Mouse (Mus musculus): ENCODE results near the gene Fibp. TPM values are rescaled to one million over a fixed set of nuclear protein-coding genes. Genes with fewer than 3 reads are reported as not detected.
A peak's percentile ranks its signal among the peaks of the same experiment; 100 is the strongest.

The Fibp gene
- polyA plus RNA-seq, 1 experiment from 2014 or later: 108 TPM

DNA sequence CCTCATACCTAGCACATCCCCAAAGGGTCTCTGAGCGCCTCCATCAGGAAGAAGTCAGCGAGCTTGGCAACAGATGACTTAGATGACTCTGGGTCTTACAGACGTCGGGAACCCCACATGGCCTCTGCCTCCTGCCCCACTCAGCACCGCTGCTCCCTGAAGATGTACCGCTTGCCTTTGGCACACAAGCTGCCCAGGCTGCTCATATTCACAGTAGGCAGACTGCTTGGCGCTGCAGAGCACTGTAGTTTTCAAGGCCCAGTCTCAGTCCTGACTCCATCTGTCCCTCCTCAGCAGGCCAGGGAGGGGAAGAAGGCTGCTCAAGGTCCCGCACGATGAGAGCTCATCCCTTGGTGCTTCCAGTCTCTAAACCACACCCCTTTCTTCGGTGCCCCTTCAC, 38.1 kb upstream of the Fibp start:
- Histone ChIP-seq H3K27me3 (ENCODE audit: control insufficient read depth, insufficient read depth, low read length) (no peaks in the 10 kb centered on the region), H3K9ac (ENCODE audit: low read length) (no peak overlapping the region), H3K27ac (ENCODE audit: low read length) (no peak overlapping the region), H3K9me3 (replicated peaks; ENCODE audit: control insufficient read depth, low read length) (no peaks in the 10 kb centered on the region), H3K4me2 (ENCODE audit: low read depth, low read length) (no peak overlapping the region), H3K36me3 (ENCODE audit: control insufficient read depth, insufficient read depth) (peaks cover 20% of the 10 kb centered on the region), H3K4me3 (ENCODE audit: low read length) (no peak overlapping the region), H3K4me1 (ENCODE audit: control insufficient read depth, insufficient read depth, low read length) (peaks cover 23% of the 10 kb centered on the region)
- no peak for ATAC-seq (replicated peaks; ENCODE audit: extremely low read depth, insufficient read depth, low FRiP score)
- 84% methylated on average over 10 of the region's 10 CpGs for WGBS

GRCm38 (mm10) chr19:5422895-5423443, 37.4 kb upstream of the Fibp start:
- no peak for ATAC-seq (replicated peaks; ENCODE audit: extremely low read depth, insufficient read depth, low FRiP score)
- Histone ChIP-seq H3K36me3 (ENCODE audit: control insufficient read depth, insufficient read depth) (peaks cover 23% of the 10 kb centered on the region), H3K9me3 (replicated peaks; ENCODE audit: control insufficient read depth, low read length) (no peaks in the 10 kb centered on the region), H3K9ac (ENCODE audit: low read length) (no peak overlapping the region; the same call in 1 of the 2 replicates), H3K27me3 (ENCODE audit: control insufficient read depth, insufficient read depth, low read length) (no peaks in the 10 kb centered on the region), H3K4me1 (ENCODE audit: control insufficient read depth, insufficient read depth, low read length) (peaks cover 23% of the 10 kb centered on the region), H3K27ac (ENCODE audit: low read length) (no peak overlapping the region), H3K4me2 (ENCODE audit: low read depth, low read length) (peak overlapping the region; percentile 81), H3K4me3 (ENCODE audit: low read length) (no peak overlapping the region; the same call in 1 of the 2 replicates)
- WGBS: 83% methylated on average over 9 of the region's 9 CpGs

- ATAC-seq (replicated peaks; ENCODE audit: extremely low read depth, insufficient read depth, low FRiP score): no peak
- H3K9ac ChIP-seq (ENCODE audit: low read length): peak overlapping the region; percentile 88
- peak overlapping the region; percentile 94 for H3K27ac ChIP-seq (ENCODE audit: low read length)
- peak overlapping the region; percentile 81 for H3K4me2 ChIP-seq (ENCODE audit: low read depth, low read length)
- H3K27me3 ChIP-seq (ENCODE audit: control insufficient read depth, insufficient read depth, low read length): no peaks in the 10 kb centered on the region
- H3K4me3 ChIP-seq (ENCODE audit: low read length): peak overlapping the region; percentile 90
- WGBS: 54% methylated on average over 12 of the region's 12 CpGs
- H3K4me1 ChIP-seq (ENCODE audit: control insufficient read depth, insufficient read depth, low read length): peaks cover 23% of the 10 kb centered on the region
- H3K36me3 ChIP-seq (ENCODE audit: control insufficient read depth, insufficient read depth): peaks cover 23% of the 10 kb centered on the region
- H3K9me3 ChIP-seq (replicated peaks; ENCODE audit: control insufficient read depth, low read length): no peaks in the 10 kb centered on the region
Measured at GRCm38 (mm10) chr19:5423561-5423960, 36.9 kb upstream of the Fibp start.

GRCm38 (mm10) chr19:5424092-5424781, 36.2 kb upstream of the Fibp start:
- Histone ChIP-seq H3K9me3 (replicated peaks; ENCODE audit: control insufficient read depth, low read length) (no peaks in the 10 kb centered on the region), H3K4me2 (ENCODE audit: low read depth, low read length) (peak overlapping the region; percentile 81), H3K9ac (ENCODE audit: low read length) (peak overlapping the region; percentile 88), H3K36me3 (ENCODE audit: control insufficient read depth, insufficient read depth) (peaks cover 21% of the 10 kb centered on the region), H3K27me3 (ENCODE audit: control insufficient read depth, insufficient read depth, low read length) (no peaks in the 10 kb centered on the region), H3K27ac (ENCODE audit: low read length) (peak overlapping the region; percentile 94), H3K4me3 (ENCODE audit: low read length) (peak overlapping the region; percentile 90), H3K4me1 (ENCODE audit: control insufficient read depth, insufficient read depth, low read length) (peaks cover 23% of the 10 kb centered on the region)
- ATAC-seq (replicated peaks; ENCODE audit: extremely low read depth, insufficient read depth, low FRiP score): peak; percentile 66
- WGBS: under 1% methylated on average over 40 of the region's 48 CpGs

DNA sequence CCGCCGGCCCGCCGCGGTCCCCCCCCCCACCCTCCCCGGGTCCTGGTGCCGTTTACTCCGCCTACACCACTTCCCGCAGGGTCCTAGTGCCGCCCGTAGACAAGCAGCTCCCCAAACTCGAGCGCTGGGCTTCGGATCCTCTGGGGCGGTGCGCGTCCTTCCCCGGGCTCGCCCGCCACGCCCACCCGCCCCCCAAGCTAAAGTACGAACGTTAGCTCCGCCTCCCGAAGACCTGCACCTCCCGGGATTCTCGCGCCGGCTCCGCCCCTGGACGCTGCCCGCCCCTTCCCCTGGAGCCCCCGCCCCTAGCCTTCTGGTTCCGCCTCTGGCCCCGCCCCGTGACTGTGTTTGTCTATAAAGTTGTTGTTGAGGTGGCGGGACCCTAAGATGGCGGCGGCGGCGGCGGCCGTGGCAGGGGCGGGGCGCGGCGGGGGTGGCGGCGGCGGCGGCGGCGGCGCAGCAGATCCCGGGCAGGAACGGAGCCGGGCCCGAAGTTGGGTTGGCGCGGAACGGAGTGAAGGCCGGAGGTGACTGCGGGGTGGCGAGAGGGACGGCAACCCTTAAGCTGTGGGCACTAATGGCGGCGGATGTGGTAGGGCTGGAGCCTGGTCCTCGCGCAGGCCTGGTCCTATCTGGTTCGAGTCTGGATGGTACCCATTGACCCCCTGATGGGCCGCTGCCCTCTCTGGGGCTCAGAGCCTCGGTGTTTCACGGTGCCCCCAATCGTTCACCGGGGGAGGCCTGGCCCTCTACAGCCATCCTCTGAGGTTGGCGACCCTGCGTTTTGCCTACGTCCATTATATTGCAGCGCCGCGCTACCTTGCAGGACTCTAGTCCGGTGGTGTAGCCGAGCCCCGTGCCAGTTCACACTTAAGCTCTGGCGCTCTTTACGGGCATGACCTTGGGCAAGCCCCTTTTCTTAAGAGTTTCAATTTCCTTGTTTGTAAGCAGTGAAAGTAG, 35.4 kb upstream of the Fibp start, which contains the start of the genes Drap1 and AI837181:
Drap1 (minus strand) TSS at position 198 of the 960 bp plus-strand sequence.
AI837181 (plus strand) TSS at position 363 of the 960 bp plus-strand sequence.
- H3K9ac ChIP-seq (ENCODE audit: low read length): peak within 1 kb of the TSS; percentile 97
- H3K9me3 ChIP-seq (replicated peaks; ENCODE audit: control insufficient read depth, low read length): no peaks in the 10 kb centered on the region
- peak within 1 kb of the TSS; percentile 90 for H3K4me3 ChIP-seq (ENCODE audit: low read length)
- H3K27me3 ChIP-seq (ENCODE audit: control insufficient read depth, insufficient read depth, low read length): no peaks in the 10 kb centered on the region
- peaks cover 18% of the 10 kb centered on the region for H3K36me3 ChIP-seq (ENCODE audit: control insufficient read depth, insufficient read depth)
- ATAC-seq (replicated peaks; ENCODE audit: extremely low read depth, insufficient read depth, low FRiP score): peak; percentile 88
- peak within 1 kb of the TSS; percentile 87 for H3K4me2 ChIP-seq (ENCODE audit: low read depth, low read length)
- under 1% methylated on average over 85 of the region's 87 CpGs for WGBS
- H3K27ac ChIP-seq (ENCODE audit: low read length): peak within 1 kb of the TSS; percentile 94
- peaks cover 25% of the 10 kb centered on the region for H3K4me1 ChIP-seq (ENCODE audit: control insufficient read depth, insufficient read depth, low read length)

- Histone ChIP-seq H3K4me1 (ENCODE audit: control insufficient read depth, insufficient read depth, low read length) (peaks cover 25% of the 10 kb centered on the region), H3K27me3 (ENCODE audit: control insufficient read depth, insufficient read depth, low read length) (no peaks in the 10 kb centered on the region), H3K4me3 (ENCODE audit: low read length) (peak overlapping the region; percentile 90), H3K4me2 (ENCODE audit: low read depth, low read length) (peak overlapping the region; percentile 87), H3K36me3 (ENCODE audit: control insufficient read depth, insufficient read depth) (peaks cover 14% of the 10 kb centered on the region), H3K9ac (ENCODE audit: low read length) (peak overlapping the region; percentile 97), H3K9me3 (replicated peaks; ENCODE audit: control insufficient read depth, low read length) (no peaks in the 10 kb centered on the region), H3K27ac (ENCODE audit: low read length) (peak overlapping the region; percentile 90)
- 85% methylated on average over 18 of the region's 18 CpGs for WGBS
- ATAC-seq (replicated peaks; ENCODE audit: extremely low read depth, insufficient read depth, low FRiP score): no peak
Measured at GRCm38 (mm10) chr19:5425906-5426565, 34.4 kb upstream of the Fibp start.

DNA sequence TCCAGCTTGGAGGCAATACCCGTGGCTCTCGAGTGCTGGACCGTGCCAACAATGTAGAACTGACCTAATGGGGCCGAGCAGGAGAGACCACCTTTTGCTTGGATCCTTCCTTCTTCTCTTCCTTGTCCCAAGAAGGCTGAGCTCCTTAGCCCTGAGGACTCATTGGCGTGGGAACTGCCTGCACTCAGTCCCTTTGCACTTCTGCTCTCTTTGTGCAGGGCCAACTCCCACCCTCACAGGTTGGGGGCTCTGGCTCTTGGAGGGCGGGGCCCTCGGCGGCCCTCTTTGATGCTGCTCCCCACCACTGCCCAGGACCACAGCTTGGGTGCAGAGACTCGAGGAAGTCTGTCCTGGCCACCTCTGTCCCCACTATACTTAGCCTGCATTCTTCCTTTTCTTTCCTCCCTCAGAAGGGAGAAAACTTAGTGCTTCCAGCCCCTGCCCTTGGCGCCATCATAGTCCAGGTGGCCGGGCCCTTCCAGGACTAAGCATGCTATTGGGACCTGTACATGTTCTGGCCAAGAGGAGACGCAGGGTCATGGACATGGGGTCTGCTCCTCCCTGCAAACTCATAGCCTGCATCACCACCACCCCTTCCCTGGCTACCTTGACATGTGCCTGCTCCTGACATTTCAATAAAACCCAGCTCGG, 33.6 kb upstream of the Fibp start:
- H3K4me2 ChIP-seq (ENCODE audit: low read depth, low read length): no peak overlapping the region
- H3K27me3 ChIP-seq (ENCODE audit: control insufficient read depth, insufficient read depth, low read length): no peaks in the 10 kb centered on the region
- H3K9ac ChIP-seq (ENCODE audit: low read length): no peak overlapping the region; the same call in 1 of the 2 replicates
- peaks cover 25% of the 10 kb centered on the region for H3K4me1 ChIP-seq (ENCODE audit: control insufficient read depth, insufficient read depth, low read length)
- H3K4me3 ChIP-seq (ENCODE audit: low read length): no peak overlapping the region
- H3K9me3 ChIP-seq (replicated peaks; ENCODE audit: control insufficient read depth, low read length): no peaks in the 10 kb centered on the region
- WGBS: 86% methylated on average over 13 of the region's 13 CpGs
- no peak for ATAC-seq (replicated peaks; ENCODE audit: extremely low read depth, insufficient read depth, low FRiP score)
- H3K27ac ChIP-seq (ENCODE audit: low read length): no peak overlapping the region
- H3K36me3 ChIP-seq (ENCODE audit: control insufficient read depth, insufficient read depth): peaks cover 12% of the 10 kb centered on the region

DNA sequence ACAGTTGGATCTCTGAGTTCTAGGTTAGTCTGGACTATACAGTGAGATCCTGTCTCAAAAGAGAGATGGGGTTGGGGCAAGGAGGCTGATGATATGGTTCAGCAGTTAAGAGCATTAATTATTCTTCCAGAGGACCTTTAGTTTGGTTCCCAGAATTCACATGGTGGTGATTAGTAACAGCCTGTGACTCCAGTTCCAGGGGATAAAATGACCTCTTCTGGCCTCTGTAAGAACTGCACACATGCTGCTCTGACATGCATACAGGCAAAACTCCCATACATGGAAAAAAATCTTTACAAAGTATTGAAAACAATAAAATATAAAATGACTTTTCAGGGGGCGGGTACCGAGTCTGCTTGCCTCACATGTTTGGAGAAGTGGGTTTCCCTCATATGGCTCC, 32.3 kb upstream of the Fibp start:
- 71% methylated on average over 2 of the region's 2 CpGs for WGBS
- Histone ChIP-seq H3K36me3 (ENCODE audit: control insufficient read depth, insufficient read depth) (peaks cover 12% of the 10 kb centered on the region), H3K27ac (ENCODE audit: low read length) (no peak overlapping the region), H3K4me2 (ENCODE audit: low read depth, low read length) (no peak overlapping the region), H3K9ac (ENCODE audit: low read length) (no peak overlapping the region), H3K4me3 (ENCODE audit: low read length) (no peak overlapping the region), H3K4me1 (ENCODE audit: control insufficient read depth, insufficient read depth, low read length) (peaks cover 28% of the 10 kb centered on the region), H3K9me3 (replicated peaks; ENCODE audit: control insufficient read depth, low read length) (no peaks in the 10 kb centered on the region), H3K27me3 (ENCODE audit: control insufficient read depth, insufficient read depth, low read length) (no peaks in the 10 kb centered on the region)
- no peak for ATAC-seq (replicated peaks; ENCODE audit: extremely low read depth, insufficient read depth, low FRiP score)
